Comparison of ENCODE assay signal across 8 mouse cellular contexts in the genomic region with DNA sequence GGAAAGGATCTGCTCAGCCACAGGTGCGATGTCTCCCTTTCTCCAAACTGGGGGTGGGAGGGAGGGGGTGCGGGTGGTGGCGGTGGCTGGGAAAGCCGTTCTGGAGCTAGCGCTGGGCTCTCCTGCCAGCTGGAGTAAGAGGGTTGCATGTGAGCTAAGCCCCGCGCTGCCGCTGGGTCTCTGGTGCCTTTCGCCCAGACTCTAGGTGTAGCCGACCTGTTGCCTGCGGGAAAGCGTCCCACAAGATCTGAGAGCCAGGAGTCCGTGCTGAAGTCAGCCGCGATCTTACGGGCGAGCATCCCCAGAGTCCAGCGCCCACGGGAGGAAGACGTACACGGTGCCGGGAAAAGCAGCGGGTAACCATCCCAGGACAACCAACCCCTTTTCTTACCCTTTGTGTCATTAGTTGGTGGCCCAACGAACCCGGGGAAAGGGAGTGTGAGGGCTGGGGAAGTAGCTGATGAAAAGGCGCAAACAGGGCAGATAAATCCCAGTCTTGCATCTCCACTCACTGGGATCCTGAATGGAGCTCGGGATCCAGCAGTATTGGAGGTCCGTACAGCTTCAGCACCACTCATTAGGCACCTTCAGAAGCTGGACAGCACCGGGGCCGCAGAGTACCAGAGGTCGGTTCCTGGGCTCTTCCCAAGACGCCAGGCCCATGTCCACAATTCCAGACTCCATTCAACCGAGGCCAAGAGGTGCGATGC. TPM values are rescaled to one million over a fixed set of nuclear protein-coding genes. Genes with fewer than 3 reads are reported as not detected.
DNase-seq lines count a peak whose midpoint lies in the region; ATAC-seq and TF ChIP-seq lines count a peak whose summit lies in the region.

No protein-coding gene starts in this region.

- TF ChIP-seq CTCF in brain, embryonic 14.5 days (IDR thresholded peaks at IDR 0.05; ENCODE audit: borderline replicate concordance, extremely low read depth, insufficient read depth, insufficient read length), result no peak

- 2% methylated on average over 34 of the region's 34 CpGs for WGBS in hindbrain, embryonic 11.5 days
- 1% methylated on average over 34 of the region's 34 CpGs for WGBS in midbrain, embryonic 15.5 days

- DNase-seq in cerebellum, postnatal 10 days, result peak; percentile 21 to 27
- no peak for DNase-seq in cerebellum, adult 11 months
- DNase-seq in brain, embryonic 14.5 days (ENCODE audit: low read depth), result peak; percentile 54
- DNase-seq in hindbrain, embryonic 11.5 days (ENCODE audit: low spot score), result peak; percentile 56
- no peak for DNase-seq in frontal cortex, postnatal 25 days (ENCODE audit: low spot score in 2 of 2)
- no peak for DNase-seq in heart, postnatal 4 days
- no peak for DNase-seq in adrenal gland, postnatal 25 days

- no peak for TF ChIP-seq POLR2A in brain, embryonic 14.5 days (IDR thresholded peaks at IDR 0.05; ENCODE audit: borderline replicate concordance, extremely low read depth, insufficient read depth, insufficient read length, poor library complexity, severe bottlenecking)

- no peaks in the 10 kb centered on the region for H3K9me3 ChIP-seq in hindbrain, embryonic 11.5 days (ENCODE audit: control insufficient read depth, low read length)
- no peaks in the 10 kb centered on the region for H3K9me3 ChIP-seq in midbrain, embryonic 15.5 days

- H3K27me3 ChIP-seq in hindbrain, embryonic 11.5 days (ENCODE audit: control insufficient read depth, insufficient read depth, low read length), result 0 out of 2 replicates have a peak, but pooled peaks cover 5% of the 10 kb centered on the region
- 0 out of 2 replicates have a peak, but pooled peaks cover under 1% of the 10 kb centered on the region for H3K27me3 ChIP-seq in midbrain, embryonic 15.5 days (replicated peaks)

- peak overlapping the region; percentile 68 for H3K9ac ChIP-seq in hindbrain, embryonic 11.5 days (ENCODE audit: low read depth, low read length)
- peak overlapping the region; percentile 83 for H3K9ac ChIP-seq in midbrain, embryonic 15.5 days

- no peaks in the 10 kb centered on the region for H3K36me3 ChIP-seq in hindbrain, embryonic 11.5 days (ENCODE audit: control insufficient read depth, insufficient read depth, low read length)
- H3K36me3 ChIP-seq in midbrain, embryonic 15.5 days (replicated peaks), result no peaks in the 10 kb centered on the region

- peak overlapping the region; percentile 79 for H3K4me2 ChIP-seq in hindbrain, embryonic 11.5 days (replicated peaks; ENCODE audit: low read depth, low read length)
- H3K4me2 ChIP-seq in midbrain, embryonic 15.5 days, result peak overlapping the region; percentile 62

- H3K4me1 ChIP-seq in hindbrain, embryonic 11.5 days (replicated peaks; ENCODE audit: control insufficient read depth, insufficient read depth, low read length), result peaks cover 9% of the 10 kb centered on the region; the same call in 1 of the 2 replicates
- H3K4me1 ChIP-seq in midbrain, embryonic 15.5 days, result peaks cover 47% of the 10 kb centered on the region

- H3K27ac ChIP-seq in hindbrain, embryonic 11.5 days (ENCODE audit: low read depth, low read length), result peak overlapping the region; percentile 60
- peak overlapping the region; percentile 93 for H3K27ac ChIP-seq in midbrain, embryonic 15.5 days

- peak overlapping the region; percentile 54 for H3K4me3 ChIP-seq in hindbrain, embryonic 11.5 days (ENCODE audit: low read depth, low read length)
- H3K4me3 ChIP-seq in midbrain, embryonic 15.5 days, result peak overlapping the region; percentile 75

- 0 out of 2 replicates have a peak, but pooled peaks have one; percentile 3 for ATAC-seq in hindbrain, embryonic 11.5 days (ENCODE audit: low FRiP score)
- 0 out of 2 replicates have a peak, but pooled peaks have one; percentile 2 for ATAC-seq in midbrain, embryonic 15.5 days (replicated peaks)

RNA-seq across cellular contexts. Expression of a gene that starts 12.5 kb away (rescaled TPM):
- 34.3 and 34.7 TPM in 2 replicates for polyA plus RNA-seq in brain, embryonic 14.5 days (2012; rRNA removed)
- 37.4 and 43.7 TPM in 2 replicates for polyA plus RNA-seq in hindbrain, embryonic 11.5 days (2014; fragmentation: Nextera tagmentation; extraction: Ambion mirVana)
- 51.6 and 52.7 TPM in 2 replicates for polyA plus RNA-seq in midbrain, embryonic 15.5 days (2015; fragmentation: Nextera tagmentation; extraction: Ambion mirVana)
- total RNA-seq in heart, postnatal 4 days (2021), result 10 to 100 TPM; 33.4 to 33.7 TPM
- total RNA-seq in adrenal gland, postnatal 25 days (2021), result 36.2 and 36.4 TPM in 2 replicates

RNA-seq across cellular contexts. Expression of a gene that starts 30.1 kb away (rescaled TPM):
- polyA plus RNA-seq in brain, embryonic 14.5 days (2012; rRNA removed), result 1.4 and 1.8 TPM in 2 replicates
- polyA plus RNA-seq in hindbrain, embryonic 11.5 days (2014; fragmentation: Nextera tagmentation; extraction: Ambion mirVana), result 0.14 and 0.56 TPM in 2 replicates
- 2.2 and 3.1 TPM in 2 replicates for polyA plus RNA-seq in midbrain, embryonic 15.5 days (2015; fragmentation: Nextera tagmentation; extraction: Ambion mirVana)
- 1 to 10 TPM; 3.1 to 6.4 TPM for total RNA-seq in heart, postnatal 4 days (2021)
- total RNA-seq in adrenal gland, postnatal 25 days (2021), result 4.9 and 5.4 TPM in 2 replicates

RNA-seq across cellular contexts. Expression of a gene that starts 36.1 kb away (rescaled TPM):
- polyA plus RNA-seq in brain, embryonic 14.5 days (2012; rRNA removed), result 16.1 and 22.9 TPM in 2 replicates
- 17.8 and 21.3 TPM in 2 replicates for polyA plus RNA-seq in hindbrain, embryonic 11.5 days (2014; fragmentation: Nextera tagmentation; extraction: Ambion mirVana)
- polyA plus RNA-seq in midbrain, embryonic 15.5 days (2015; fragmentation: Nextera tagmentation; extraction: Ambion mirVana), result 14.3 and 15.9 TPM in 2 replicates
- 1 to 10 TPM; 6.1 to 8.6 TPM for total RNA-seq in heart, postnatal 4 days (2021)
- total RNA-seq in adrenal gland, postnatal 25 days (2021), result 17.1 and 17.8 TPM in 2 replicates

Comparison
In these comparisons a context has a peak if more than half of its experiments do, and no peak if none do; other contexts are left out.
1. DNase-seq: peak in cerebellum, postnatal 10 days (2 of 2), brain, embryonic 14.5 days (single experiment) and hindbrain, embryonic 11.5 days (single experiment); none in cerebellum, adult 11 months (single experiment), frontal cortex, postnatal 25 days (0 of 2), heart, postnatal 4 days (single experiment) and adrenal gland, postnatal 25 days (single experiment).